Mouse (Mus musculus) embryo, embryonic 9.5 days (tissue): ENCODE results near the gene Sdc4.
A peak's percentile ranks its signal among the peaks of the same experiment; 100 is the strongest.

Experiments used
- DNase-seq: peaks from one replicate; pipeline ENCODE4 v3.0.0-alpha.2; 2017; ENCODE audit errors: extremely low spot score

Gene Sdc4

GRCm38 (mm10) chr2:164431676-164432465 is 11.8 kb downstream of the Sdc4 start:
- no peak for DNase-seq

DNA sequence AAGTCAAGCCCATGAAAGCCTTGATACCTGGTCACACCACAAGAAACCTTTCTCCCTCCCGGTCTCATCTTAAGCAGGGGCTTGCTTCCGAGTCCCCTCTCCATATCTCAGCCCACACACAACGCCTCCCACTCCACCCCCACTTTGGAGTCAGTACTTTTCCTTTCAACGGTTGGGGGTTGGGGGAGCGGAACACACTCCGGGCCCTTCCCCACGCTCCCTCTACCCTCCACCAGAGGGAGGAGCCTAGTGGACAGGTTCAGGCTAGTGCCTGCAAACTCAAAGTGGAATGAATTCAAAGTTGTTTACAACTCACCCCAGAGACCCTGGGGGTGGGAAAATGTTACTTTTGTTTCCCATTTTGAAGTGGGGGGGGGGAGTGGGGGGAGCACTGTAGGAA is 13.0 kb downstream of the Sdc4 start:
- no peak for DNase-seq

DNA sequence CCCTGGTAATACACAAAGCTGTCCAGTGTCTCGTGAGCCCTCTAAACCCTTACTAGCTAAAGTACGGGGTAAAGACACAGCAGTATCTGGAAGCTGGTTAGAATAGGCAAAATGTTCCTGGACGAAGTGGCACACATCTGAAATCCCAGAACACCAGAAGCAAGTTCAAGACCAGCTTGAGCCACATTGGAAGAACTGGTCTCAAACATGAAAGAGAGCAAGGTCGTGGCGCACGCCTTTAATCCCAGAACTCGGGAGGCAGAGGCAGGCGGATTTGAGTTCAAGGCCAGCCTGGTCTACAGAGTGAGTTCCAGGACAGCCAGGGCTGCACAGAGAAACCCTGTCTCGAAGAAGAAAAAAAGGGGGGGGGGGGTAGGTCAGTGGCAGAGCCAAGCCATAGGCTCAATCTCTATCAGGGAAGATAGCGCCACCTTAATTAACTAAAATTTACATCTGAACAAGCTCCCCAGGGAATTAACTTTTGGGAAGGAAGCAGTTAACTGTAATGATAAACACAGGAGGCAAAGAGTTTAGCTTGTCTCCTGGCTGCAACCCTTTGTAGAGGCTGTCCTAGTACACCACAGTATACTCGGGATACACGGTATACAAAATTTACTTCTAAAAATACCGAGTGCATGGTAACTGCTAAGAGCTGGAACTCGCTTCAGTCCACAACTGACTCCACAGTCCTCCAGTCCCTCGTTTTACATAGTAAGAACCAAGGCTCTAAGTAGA is 13.6 kb downstream of the Sdc4 start:
- no peak for DNase-seq

DNA sequence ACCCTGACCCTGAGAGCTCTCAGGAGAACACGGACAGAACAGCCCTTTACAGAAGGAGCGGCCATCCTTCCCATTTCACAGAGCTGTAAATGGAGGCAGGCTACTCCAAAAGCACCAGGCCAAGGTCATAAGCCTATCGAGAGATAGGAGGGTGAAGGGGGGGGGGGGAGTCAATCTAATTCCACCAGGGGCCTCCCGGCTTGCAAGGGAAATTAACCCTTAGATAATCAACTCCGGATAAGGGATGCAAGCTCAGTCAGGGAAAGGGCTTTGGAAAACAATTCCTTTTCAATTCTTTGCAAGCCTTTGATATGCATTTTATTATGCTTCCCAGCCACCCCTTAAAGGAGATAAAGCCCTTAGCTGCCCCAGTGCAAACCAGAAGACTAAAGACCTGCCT is 15.2 kb downstream of the Sdc4 start:
- DNase-seq = no peak

DNA sequence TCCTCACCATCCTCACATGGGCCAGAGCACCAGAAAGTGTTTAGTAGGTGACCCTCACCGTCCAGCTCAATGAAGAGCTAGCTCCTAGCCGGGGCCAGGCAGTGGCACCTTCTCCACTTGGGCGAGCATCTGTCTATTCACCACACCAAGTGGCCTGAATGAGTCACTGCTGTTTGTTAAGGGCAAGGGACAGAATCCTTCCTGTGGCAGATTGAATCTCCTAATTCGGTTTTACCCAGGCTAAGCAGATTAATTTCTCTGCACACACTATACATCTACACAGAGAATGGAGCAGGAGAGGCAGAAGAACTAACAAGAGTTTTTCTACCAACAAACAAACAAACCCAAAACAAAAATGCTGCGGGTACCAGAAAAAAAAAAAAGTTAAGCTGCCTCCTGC is 16.7 kb downstream of the Sdc4 start:
- no peak for DNase-seq

DNA sequence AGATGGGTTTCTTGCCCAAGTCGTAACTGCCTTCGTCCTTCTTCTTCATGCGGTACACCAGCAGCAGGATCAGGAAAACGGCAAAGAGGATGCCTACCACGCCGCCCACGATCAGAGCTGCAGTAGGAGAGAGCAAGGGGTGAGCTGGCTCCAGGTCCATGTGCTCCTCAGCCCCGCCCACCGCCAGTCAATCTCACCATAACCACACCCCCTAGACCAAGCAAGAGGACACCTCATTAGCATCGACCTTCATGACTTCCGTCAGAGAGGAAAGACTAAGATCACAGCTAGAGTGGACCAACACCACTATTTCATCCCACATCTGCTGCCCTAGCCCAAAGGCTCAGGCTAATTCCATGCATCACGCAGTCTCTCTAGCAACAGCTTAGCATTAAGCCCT is 17.6 kb downstream of the Sdc4 start:
- no peak for DNase-seq

- DNase-seq = no peak
Measured at GRCm38 (mm10) chr2:164425401-164425800, 18.3 kb downstream of the Sdc4 start.

GRCm38 (mm10) chr2:164424406-164424805 is 19.3 kb downstream of the Sdc4 start:
- no peak for DNase-seq

DNA sequence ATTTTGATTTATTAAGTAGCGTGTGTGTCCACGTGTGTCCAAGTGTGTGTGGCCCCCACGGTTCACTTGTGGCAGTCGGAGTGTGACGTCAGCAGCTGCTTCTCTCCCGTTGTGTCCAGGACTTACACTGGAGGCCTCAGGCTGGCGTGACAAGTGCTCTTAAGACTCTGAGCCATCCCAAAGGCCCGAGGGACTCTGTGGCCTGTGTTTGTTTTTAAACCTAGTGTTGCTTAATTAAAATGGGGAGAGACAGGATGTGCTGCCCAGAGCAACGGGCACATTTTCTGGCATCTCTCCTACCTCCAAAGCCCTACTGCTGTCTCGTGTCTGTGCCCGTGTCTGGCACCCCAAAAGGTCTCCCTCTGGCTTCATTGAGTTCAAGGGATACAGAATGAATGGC is 20.2 kb downstream of the Sdc4 start:
- no peak for DNase-seq

DNA sequence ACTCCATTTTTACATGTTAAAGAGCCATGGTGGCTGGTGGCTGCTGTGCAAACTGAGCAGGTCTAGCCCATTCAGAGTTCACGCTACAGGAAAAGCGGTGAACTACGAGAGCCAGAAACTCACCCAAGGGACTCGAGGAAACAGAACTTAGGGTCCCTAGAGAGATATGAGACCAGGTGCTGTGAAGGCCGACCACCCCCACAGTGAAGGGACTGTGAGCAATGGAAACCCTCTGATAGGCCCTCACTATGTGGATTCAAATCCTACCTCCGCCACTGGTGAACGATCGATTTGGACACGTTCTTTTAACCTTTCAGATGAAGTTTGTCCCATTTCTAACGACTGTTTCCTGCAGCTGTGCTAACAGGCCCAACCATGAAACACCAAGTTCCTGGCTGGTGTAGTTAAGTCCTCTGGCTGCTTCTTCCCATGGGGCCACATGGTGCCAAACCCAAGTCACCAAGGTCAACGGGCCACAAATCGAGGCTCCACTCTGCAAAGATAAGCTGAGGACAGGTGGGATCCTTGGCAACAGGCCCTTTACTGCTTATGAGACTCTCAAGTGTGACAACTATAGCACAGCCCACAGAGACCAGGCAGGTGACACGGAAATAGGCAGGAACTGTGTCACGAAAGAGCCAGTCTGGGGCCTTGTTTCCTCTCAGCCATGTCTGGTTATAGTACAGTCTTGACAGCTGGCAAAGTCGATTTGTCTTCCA is 20.9 kb downstream of the Sdc4 start:
- no peak for DNase-seq

- no peak for DNase-seq
Measured at GRCm38 (mm10) chr2:164421979-164422378, 21.7 kb downstream of the Sdc4 start.

DNA sequence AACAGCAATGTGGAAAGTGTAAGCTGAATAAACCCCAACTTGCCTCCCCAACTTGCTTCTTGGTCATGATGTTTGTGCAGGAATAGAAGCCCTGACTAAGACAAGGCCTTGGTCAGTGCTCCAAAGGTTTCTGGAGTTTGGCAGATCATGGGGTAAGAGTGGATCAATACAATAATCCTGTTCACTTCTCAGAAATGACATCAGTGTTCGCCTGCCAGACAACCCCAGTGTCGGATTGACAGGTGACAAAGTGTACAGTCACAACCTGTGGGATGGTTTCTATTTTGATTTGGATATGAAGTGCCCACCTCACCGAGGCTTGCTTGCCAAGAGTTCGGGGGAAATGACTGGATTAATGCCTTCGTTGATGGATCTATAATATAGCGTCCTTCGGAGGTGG is 22.4 kb downstream of the Sdc4 start:
- no peak for DNase-seq

GRCm38 (mm10) chr2:164419489-164419888 is 24.2 kb downstream of the Sdc4 start:
- DNase-seq = no peak

DNA sequence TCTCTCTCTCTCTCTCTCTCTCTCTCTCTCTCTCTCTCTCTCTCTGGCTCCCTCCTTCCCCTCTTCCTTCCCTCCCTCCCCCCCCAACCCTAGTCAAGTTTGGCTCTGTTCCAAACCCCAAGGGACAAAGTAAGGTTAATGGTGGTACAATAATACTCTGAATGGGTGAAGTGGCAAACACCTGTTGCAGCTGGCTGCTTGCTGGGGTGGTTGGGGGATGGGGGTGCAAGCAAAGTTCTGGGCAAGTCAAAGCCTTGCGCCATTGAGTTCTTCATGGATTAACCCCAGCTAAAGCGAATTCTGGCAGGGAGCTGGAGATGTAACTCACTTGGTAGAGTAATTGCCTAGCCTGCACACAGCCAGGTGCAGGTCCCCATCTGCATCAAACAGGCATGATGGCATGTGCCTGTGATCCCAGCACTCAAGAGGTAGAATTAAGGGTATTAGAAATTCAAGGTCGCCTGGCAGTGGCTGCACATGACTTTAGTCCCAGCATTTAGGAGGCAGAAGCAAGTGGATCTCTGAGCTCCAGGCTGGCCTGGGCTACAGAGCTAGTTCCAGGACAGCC is 25.3 kb downstream of the Sdc4 start:
- no peak for DNase-seq

DNA sequence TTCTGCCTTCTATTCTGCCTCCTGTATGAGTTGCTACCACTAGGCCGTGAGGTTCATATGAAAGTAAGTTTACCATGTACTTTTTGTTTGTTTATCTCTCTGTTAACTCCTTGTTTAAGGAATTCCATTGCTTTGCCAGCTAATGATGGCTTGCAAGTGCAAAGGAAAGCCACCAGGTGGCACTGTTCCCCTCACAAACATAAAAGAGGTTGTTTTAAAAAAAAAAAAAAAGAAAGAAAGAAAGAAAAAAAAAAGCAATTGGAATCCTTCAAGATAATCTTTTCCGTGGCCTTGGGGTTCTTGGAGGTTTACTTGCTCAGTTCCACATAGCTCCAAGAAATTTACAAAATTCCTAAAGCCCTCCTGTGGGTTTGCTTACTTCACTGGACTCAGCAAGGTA is 26.5 kb downstream of the Sdc4 start:
- no peak for DNase-seq

- DNase-seq = no peak
Measured at GRCm38 (mm10) chr2:164414581-164414980, 29.1 kb downstream of the Sdc4 start.

- DNase-seq = no peak
Measured at GRCm38 (mm10) chr2:164414167-164414566, 29.5 kb downstream of the Sdc4 start.

GRCm38 (mm10) chr2:164407708-164408107 is 36.0 kb downstream of the Sdc4 start:
- peak; percentile 73 for DNase-seq

- no peak for DNase-seq
Measured at GRCm38 (mm10) chr2:164405519-164405918, 38.2 kb downstream of the Sdc4 start.

DNA sequence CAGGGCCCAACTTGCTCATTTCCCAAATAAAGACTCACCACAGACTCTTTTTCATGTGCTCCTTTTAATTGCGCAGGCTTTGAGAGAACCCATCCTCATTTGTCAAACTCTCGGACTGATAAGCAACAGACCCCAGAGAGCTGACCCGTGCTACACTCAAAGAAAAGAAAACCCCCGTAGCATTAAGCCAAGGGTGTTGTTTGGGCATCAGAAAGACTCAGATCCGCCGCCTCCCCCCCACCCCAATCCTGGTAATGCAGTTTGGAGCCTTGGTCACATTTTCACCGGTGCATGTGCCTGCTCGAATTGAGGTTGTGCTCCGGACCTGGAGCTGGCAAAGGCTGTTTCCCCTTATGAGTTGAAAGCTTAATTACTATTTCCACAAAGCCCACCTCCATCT is 38.6 kb downstream of the Sdc4 start, which contains the start of gene Matn4:
Matn4 (minus strand) TSS at position 101 of the 400 bp plus-strand sequence.
- DNase-seq = no peak

GRCm38 (mm10) chr2:164404082-164404990 is 39.4 kb downstream of the Sdc4 start:
- DNase-seq = peak; percentile 58
